Mouse (Mus musculus) brain, adult 2 months (tissue): Measurements from ENCODE around the gene Gpx8.
A peak's percentile ranks its signal among the peaks of the same experiment; 100 is the strongest.

Experiments used
- DNase-seq: peaks from one replicate; pipeline ENCODE4 v3.0.0; 2011; ENCODE audit warnings: low read depth, low spot score

Gene Gpx8

GRCm38 (mm10) chr13:113046211-113046883, at the start of gene Gpx8:
Gene Gpx8, minus strand, starts transcription at chr13:113046410.
- peak; percentile 81 for DNase-seq

GRCm38 (mm10) chr13:113094618-113095017, 48.4 kb upstream of the Gpx8 start:
- no peak for DNase-seq

GRCm38 (mm10) chr13:113090489-113090888, 44.3 kb upstream of the Gpx8 start:
- DNase-seq = no peak

GRCm38 (mm10) chr13:113087226-113088017, 41.2 kb upstream of the Gpx8 start:
- no peak for DNase-seq

GRCm38 (mm10) chr13:113084732-113085131, 38.5 kb upstream of the Gpx8 start:
- DNase-seq = no peak

GRCm38 (mm10) chr13:113082101-113082500, 35.9 kb upstream of the Gpx8 start:
- no peak for DNase-seq

GRCm38 (mm10) chr13:113079021-113079420, 32.8 kb upstream of the Gpx8 start:
- no peak for DNase-seq

- no peak for DNase-seq
These were observed 18.3 kb upstream of the Gpx8 start for GRCm38 (mm10) chr13:113064542-113064941.

- no peak for DNase-seq
These were observed 15.5 kb upstream of the Gpx8 start for GRCm38 (mm10) chr13:113061746-113062145.

GRCm38 (mm10) chr13:113055826-113056225, 9.6 kb upstream of the Gpx8 start:
- no peak for DNase-seq

- DNase-seq = no peak
These were observed 8.0 kb upstream of the Gpx8 start for GRCm38 (mm10) chr13:113054230-113054629.

- DNase-seq = no peak
These were observed 1.4 kb upstream of the Gpx8 start for GRCm38 (mm10) chr13:113047647-113048046.

GRCm38 (mm10) chr13:113047018-113047417, 808 bp upstream of the Gpx8 start:
- DNase-seq = no peak

- DNase-seq = no peak
These were observed 626 bp downstream of the Gpx8 start for GRCm38 (mm10) chr13:113045458-113046110.

- no peak for DNase-seq
These were observed 1.3 kb downstream of the Gpx8 start for GRCm38 (mm10) chr13:113044876-113045275.

GRCm38 (mm10) chr13:113035852-113036251, 10.4 kb downstream of the Gpx8 start:
- DNase-seq = peak; percentile 95

GRCm38 (mm10) chr13:113034950-113035421, 11.2 kb downstream of the Gpx8 start, which contains the start of gene Cdc20b:
Gene Cdc20b, plus strand, starts transcription at chr13:113035111.
- DNase-seq = peak; percentile 56

GRCm38 (mm10) chr13:113034271-113034886, 11.8 kb downstream of the Gpx8 start:
- peak; percentile 50 for DNase-seq

GRCm38 (mm10) chr13:113032831-113033230, 13.4 kb downstream of the Gpx8 start:
- no peak for DNase-seq

GRCm38 (mm10) chr13:113031792-113032571, 14.2 kb downstream of the Gpx8 start:
- DNase-seq = peak; percentile 55

GRCm38 (mm10) chr13:113031351-113031750, 14.9 kb downstream of the Gpx8 start:
- peak; percentile 63 for DNase-seq
